Mouse (Mus musculus) heart, postnatal 0 days (tissue): Measurements from ENCODE around the gene Muc1. TPM values are rescaled to one million over a fixed set of nuclear protein-coding genes. Genes with fewer than 3 reads are reported as not detected.

Experiments used
- ATAC-seq: fragments of 200-750 bp; cut with Nextera tagmentation; 2 replicates; pipeline ENCODE4 v1.8.0; 2017; ENCODE audit warnings: low read depth, moderate number of reproducible peaks, moderate library complexity; ENCODE audit not compliant: insufficient read depth
- DNase-seq: peaks from one replicate; pipeline ENCODE4 v3.0.0-alpha.2; 2016; ENCODE audit warnings: low spot score
- H3K27ac ChIP-seq: fragments of 300-500 bp; sonication (generic); 2 replicates; pipeline ENCODE4 v1.5.1; 2014; ENCODE audit warnings: low read depth, mild to moderate bottlenecking
- H3K27me3 ChIP-seq: fragments of 300-500 bp; sonication (generic); 2 replicates; pipeline ENCODE4 v1.6.1; 2014; ENCODE audit warnings: low read length, mixed read lengths; ENCODE audit not compliant: control insufficient read depth, insufficient read depth
- H3K36me3 ChIP-seq: fragments of 300-500 bp; sonication (generic); replicated peaks from 2 replicates; pipeline ENCODE4 v1.6.1; 2014; ENCODE audit warnings: low read length, mixed read lengths; ENCODE audit not compliant: control insufficient read depth, insufficient read depth
- H3K4me1 ChIP-seq: fragments of 300-500 bp; sonication (generic); 2 replicates; pipeline ENCODE4 v1.6.1; 2014; ENCODE audit warnings: antibody characterized with exemption; ENCODE audit not compliant: control insufficient read depth, insufficient read depth
- H3K4me2 ChIP-seq: fragments of 300-500 bp; sonication (generic); 2 replicates; pipeline ENCODE4 v1.6.1; 2014; ENCODE audit warnings: low read depth, mild to moderate bottlenecking, low read length, moderate library complexity
- H3K4me3 ChIP-seq: fragments of 300-500 bp; sonication (generic); 2 replicates; pipeline ENCODE4 v1.5.1; 2014; ENCODE audit warnings: low read depth, low read length
- H3K9ac ChIP-seq: fragments of 300-500 bp; sonication (generic); replicated peaks from 2 replicates; pipeline ENCODE4 v1.6.1; 2014; ENCODE audit warnings: low read depth, low read length, mixed read lengths
- H3K9me3 ChIP-seq: fragments of 300-500 bp; sonication (generic); replicated peaks from 2 replicates; pipeline ENCODE4 v1.6.1; 2016; ENCODE audit warnings: low read length; ENCODE audit not compliant: control insufficient read depth
- CTCF ChIP-seq: IDR thresholded peaks from 2 replicates; pipeline ENCODE4 v1.5.1; 2016; ENCODE audit warnings: antibody characterized with exemption, control low read depth, low read depth
- EP300 ChIP-seq: IDR thresholded peaks from 2 replicates; pipeline ENCODE4 v1.6.1; 2016; ENCODE audit warnings: antibody characterized with exemption, low read depth
- WGBS: fragments of 180-500 bp; shearing (Covaris S2); extraction: QIAGEN DNeasy Blood & Tissue Kit; methylation state at CpG from one replicate; pipeline ENCODE4 v1.1.7; 2014; 5-methylcytosine and 5-hydroxymethylcytosine counted together
- polyA plus RNA-seq: library from polyadenylated mRNA; unstranded; fragments of >200 nt; fragmentation: Nextera tagmentation; extraction: Ambion mirVana; gene quantifications from 2 replicates; pipeline ENCODE4 v1.2.1, GENCODE M21; 2015
- total RNA-seq: library from RNA; depleted of rRNA; stranded (reverse); fragments of >200 nt; gene quantifications from 2 replicates; pipeline ENCODE4 v1.2.3, GENCODE M21; 2014; ENCODE audit warnings: low replicate concordance

Muc1 gene
- total and polyA plus RNA-seq, 2 experiments from 2014 or later = 0.20 TPM; not detected in 1

GRCm38 (mm10) chr3:89251365-89251895 lies 22.6 kb downstream of the Muc1 start:
- no peaks in the 10 kb centered on the region for H3K27me3 ChIP-seq
- DNase-seq (peak; percentile 58), ATAC-seq (peak; percentile 79)
- peak overlapping the region; percentile 75 for H3K27ac ChIP-seq
- peak; percentile 74 for TF ChIP-seq EP300
- TF ChIP-seq CTCF = no peak
- 0 out of 2 replicates have a peak, but pooled peaks cover 7% of the 10 kb centered on the region for H3K36me3 ChIP-seq
- H3K4me1 ChIP-seq = peaks cover 15% of the 10 kb centered on the region
- 0 out of 2 replicates have a peak overlapping the region, but pooled peaks have one; percentile 9 for H3K4me3 ChIP-seq
- H3K9me3 ChIP-seq = no peaks in the 10 kb centered on the region
- H3K4me2 ChIP-seq = peak overlapping the region; percentile 26; the same call in 1 of the 2 replicates
- H3K9ac ChIP-seq = no peak overlapping the region
- 7% methylated on average over 17 of the region's 17 CpGs for WGBS

- no peaks in the 10 kb centered on the region for H3K9me3 ChIP-seq
- TF ChIP-seq EP300 (no peak), CTCF (no peak)
- DNase-seq (no peak), ATAC-seq (no peak)
- peaks cover 7% of the 10 kb centered on the region; the same call in 1 of the 2 replicates for H3K4me1 ChIP-seq
- 86% methylated on average over 5 of the region's 5 CpGs for WGBS
- H3K4me2 ChIP-seq = no peak overlapping the region
- no peak overlapping the region for H3K9ac ChIP-seq
- H3K36me3 ChIP-seq = no peaks in the 10 kb centered on the region
- no peaks in the 10 kb centered on the region for H3K27me3 ChIP-seq
- no peak overlapping the region for H3K4me3 ChIP-seq
- no peak overlapping the region for H3K27ac ChIP-seq
These were observed 26.1 kb downstream of the Muc1 start for GRCm38 (mm10) chr3:89254994-89255393.

GRCm38 (mm10) chr3:89256177-89256576 lies 27.3 kb downstream of the Muc1 start:
- 43% methylated on average over 5 of the region's 5 CpGs for WGBS
- peak; percentile 65 for ATAC-seq

GRCm38 (mm10) chr3:89259076-89259475 lies 30.2 kb downstream of the Muc1 start, which contains the start of gene Dpm3:
Gene Dpm3, plus strand, starts transcription at chr3:89259358.
- no peak within 1 kb of the TSS for H3K9ac ChIP-seq
- no peak for TF ChIP-seq EP300
- TF ChIP-seq CTCF = no peak
- no peak within 1 kb of the TSS for H3K4me3 ChIP-seq
- no peak for ATAC-seq
- H3K4me2 ChIP-seq = no peak within 1 kb of the TSS
- H3K36me3 ChIP-seq = no peaks in the 10 kb centered on the region
- 0 out of 2 replicates have a peak, but pooled peaks cover 4% of the 10 kb centered on the region for H3K4me1 ChIP-seq
- H3K27ac ChIP-seq = no peak within 1 kb of the TSS
- WGBS = 49% methylated on average over 7 of the region's 7 CpGs
- DNase-seq = no peak
- H3K9me3 ChIP-seq = no peaks in the 10 kb centered on the region
- no peaks in the 10 kb centered on the region for H3K27me3 ChIP-seq

More at GRCm38 (mm10) chr3:89256177-89256576, 27.3 kb downstream of the Muc1 start:
- Histone ChIP-seq H3K4me2 (no peak overlapping the region), H3K9me3 (no peaks in the 10 kb centered on the region), H3K9ac (no peak overlapping the region), H3K27me3 (no peaks in the 10 kb centered on the region), H3K4me3 (no peak overlapping the region), H3K36me3 (no peaks in the 10 kb centered on the region), H3K27ac (peak overlapping the region; percentile 55; the same call in 1 of the 2 replicates), H3K4me1 (peaks cover 5% of the 10 kb centered on the region; the same call in 1 of the 2 replicates)
- no peak for TF ChIP-seq EP300
- TF ChIP-seq CTCF = no peak
- peak; percentile 47 for DNase-seq

- Histone ChIP-seq H3K36me3 (no peaks in the 10 kb centered on the region), H3K9me3 (no peaks in the 10 kb centered on the region), H3K4me3 (no peak overlapping the region), H3K9ac (no peak overlapping the region), H3K27me3 (no peaks in the 10 kb centered on the region), H3K4me1 (0 out of 2 replicates have a peak, but pooled peaks cover 4% of the 10 kb centered on the region), H3K4me2 (no peak overlapping the region), H3K27ac (no peak overlapping the region)
- ATAC-seq (no peak), DNase-seq (no peak)
- 74% methylated on average over 3 of the region's 3 CpGs for WGBS
- no peak for TF ChIP-seq CTCF
- no peak for TF ChIP-seq EP300
These were observed 31.4 kb downstream of the Muc1 start for GRCm38 (mm10) chr3:89260211-89260610.
